Mouse (Mus musculus): ENCODE data around the gene Ccnjl. TPM values are rescaled to one million over a fixed set of nuclear protein-coding genes. Genes with fewer than 3 reads are reported as not detected.
A peak's percentile ranks its signal among the peaks of the same experiment; 100 is the strongest.

Gene Ccnjl
- polyA plus RNA-seq, 1 experiment from 2014 or later, result 19.5 TPM

GRCm38 (mm10) chr11:43539863-43540262, 11.3 kb downstream of the Ccnjl start:
- Histone ChIP-seq H3K9ac (ENCODE audit: low read length) (no peak overlapping the region), H3K36me3 (ENCODE audit: control insufficient read depth, insufficient read depth) (peaks cover 13% of the 10 kb centered on the region; the same call in 1 of the 2 replicates)

GRCm38 (mm10) chr11:43543711-43544466, 15.3 kb downstream of the Ccnjl start:
- H3K4me3 ChIP-seq (ENCODE audit: low read length), result no peak overlapping the region
- H3K27me3 ChIP-seq (ENCODE audit: control insufficient read depth, insufficient read depth, low read length), result no peaks in the 10 kb centered on the region
- H3K9me3 ChIP-seq (replicated peaks; ENCODE audit: control insufficient read depth, low read length), result no peaks in the 10 kb centered on the region
- ATAC-seq (replicated peaks; ENCODE audit: extremely low read depth, insufficient read depth, low FRiP score), result no peak
- 57% methylated on average over 15 of the region's 15 CpGs for WGBS
- H3K4me1 ChIP-seq (ENCODE audit: control insufficient read depth, insufficient read depth, low read length), result peaks cover 62% of the 10 kb centered on the region
- H3K36me3 ChIP-seq (ENCODE audit: control insufficient read depth, insufficient read depth), result peaks cover 3% of the 10 kb centered on the region; the same call in 1 of the 2 replicates
- H3K27ac ChIP-seq (ENCODE audit: low read length), result no peak overlapping the region
- H3K9ac ChIP-seq (ENCODE audit: low read length), result no peak overlapping the region
- no peak overlapping the region for H3K4me2 ChIP-seq (ENCODE audit: low read depth, low read length)

More at GRCm38 (mm10) chr11:43539863-43540262, 11.3 kb downstream of the Ccnjl start:
- Histone ChIP-seq H3K27me3 (ENCODE audit: control insufficient read depth, insufficient read depth, low read length) (no peaks in the 10 kb centered on the region), H3K4me2 (ENCODE audit: low read depth, low read length) (peak overlapping the region; percentile 15; the same call in 1 of the 2 replicates), H3K4me3 (ENCODE audit: low read length) (no peak overlapping the region), H3K27ac (ENCODE audit: low read length) (no peak overlapping the region), H3K9me3 (replicated peaks; ENCODE audit: control insufficient read depth, low read length) (no peaks in the 10 kb centered on the region), H3K4me1 (ENCODE audit: control insufficient read depth, insufficient read depth, low read length) (peaks cover 43% of the 10 kb centered on the region)
- no peak; the same call in 1 of the 2 replicates for ATAC-seq (replicated peaks; ENCODE audit: extremely low read depth, insufficient read depth, low FRiP score)
- WGBS, result 20% methylated on average over 6 of the region's 6 CpGs

GRCm38 (mm10) chr11:43544819-43545218, 16.2 kb downstream of the Ccnjl start:
- H3K9ac ChIP-seq (ENCODE audit: low read length), result 0 out of 2 replicates have a peak overlapping the region, but pooled peaks have one; percentile 9
- peaks cover 3% of the 10 kb centered on the region; the same call in 1 of the 2 replicates for H3K36me3 ChIP-seq (ENCODE audit: control insufficient read depth, insufficient read depth)
- H3K27me3 ChIP-seq (ENCODE audit: control insufficient read depth, insufficient read depth, low read length), result no peaks in the 10 kb centered on the region
- no peak overlapping the region for H3K4me3 ChIP-seq (ENCODE audit: low read length)
- no peaks in the 10 kb centered on the region for H3K9me3 ChIP-seq (replicated peaks; ENCODE audit: control insufficient read depth, low read length)
- H3K4me2 ChIP-seq (ENCODE audit: low read depth, low read length), result no peak overlapping the region
- H3K27ac ChIP-seq (ENCODE audit: low read length), result 0 out of 2 replicates have a peak overlapping the region, but pooled peaks have one; percentile 24
- WGBS, result 53% methylated on average over 7 of the region's 7 CpGs
- ATAC-seq (replicated peaks; ENCODE audit: extremely low read depth, insufficient read depth, low FRiP score), result no peak
- peaks cover 63% of the 10 kb centered on the region for H3K4me1 ChIP-seq (ENCODE audit: control insufficient read depth, insufficient read depth, low read length)

GRCm38 (mm10) chr11:43545873-43546475, 17.4 kb downstream of the Ccnjl start:
- Histone ChIP-seq H3K27ac (ENCODE audit: low read length) (no peak overlapping the region), H3K9me3 (replicated peaks; ENCODE audit: control insufficient read depth, low read length) (no peaks in the 10 kb centered on the region), H3K27me3 (ENCODE audit: control insufficient read depth, insufficient read depth, low read length) (no peaks in the 10 kb centered on the region), H3K36me3 (ENCODE audit: control insufficient read depth, insufficient read depth) (peaks cover 3% of the 10 kb centered on the region; the same call in 1 of the 2 replicates), H3K4me2 (ENCODE audit: low read depth, low read length) (no peak overlapping the region), H3K4me3 (ENCODE audit: low read length) (no peak overlapping the region), H3K9ac (ENCODE audit: low read length) (no peak overlapping the region), H3K4me1 (ENCODE audit: control insufficient read depth, insufficient read depth, low read length) (peaks cover 67% of the 10 kb centered on the region)
- no peak for ATAC-seq (replicated peaks; ENCODE audit: extremely low read depth, insufficient read depth, low FRiP score)
- WGBS, result 40% methylated on average over 16 of the region's 16 CpGs

GRCm38 (mm10) chr11:43546678-43547077, 18.1 kb downstream of the Ccnjl start:
- H3K4me3 ChIP-seq (ENCODE audit: low read length), result no peak overlapping the region
- no peaks in the 10 kb centered on the region for H3K27me3 ChIP-seq (ENCODE audit: control insufficient read depth, insufficient read depth, low read length)
- ATAC-seq (replicated peaks; ENCODE audit: extremely low read depth, insufficient read depth, low FRiP score), result no peak
- no peaks in the 10 kb centered on the region for H3K9me3 ChIP-seq (replicated peaks; ENCODE audit: control insufficient read depth, low read length)
- peaks cover 67% of the 10 kb centered on the region for H3K4me1 ChIP-seq (ENCODE audit: control insufficient read depth, insufficient read depth, low read length)
- H3K27ac ChIP-seq (ENCODE audit: low read length), result peak overlapping the region; percentile 52
- peaks cover 3% of the 10 kb centered on the region; the same call in 1 of the 2 replicates for H3K36me3 ChIP-seq (ENCODE audit: control insufficient read depth, insufficient read depth)
- H3K4me2 ChIP-seq (ENCODE audit: low read depth, low read length), result no peak overlapping the region
- H3K9ac ChIP-seq (ENCODE audit: low read length), result peak overlapping the region; percentile 22; the same call in 1 of the 2 replicates
- WGBS, result 70% methylated on average over 4 of the region's 4 CpGs

- peak overlapping the region; percentile 41 for H3K4me2 ChIP-seq (ENCODE audit: low read depth, low read length)
- H3K4me3 ChIP-seq (ENCODE audit: low read length), result no peak overlapping the region
- WGBS, result 19% methylated on average over 7 of the region's 7 CpGs
- H3K9ac ChIP-seq (ENCODE audit: low read length), result peak overlapping the region; percentile 58
- peak overlapping the region; percentile 95 for H3K27ac ChIP-seq (ENCODE audit: low read length)
- ATAC-seq (replicated peaks; ENCODE audit: extremely low read depth, insufficient read depth, low FRiP score), result peak; percentile 86
- H3K9me3 ChIP-seq (replicated peaks; ENCODE audit: control insufficient read depth, low read length), result no peaks in the 10 kb centered on the region
- peaks cover 64% of the 10 kb centered on the region for H3K4me1 ChIP-seq (ENCODE audit: control insufficient read depth, insufficient read depth, low read length)
- peaks cover 3% of the 10 kb centered on the region; the same call in 1 of the 2 replicates for H3K36me3 ChIP-seq (ENCODE audit: control insufficient read depth, insufficient read depth)
- no peaks in the 10 kb centered on the region for H3K27me3 ChIP-seq (ENCODE audit: control insufficient read depth, insufficient read depth, low read length)
Observed at GRCm38 (mm10) chr11:43548148-43548547, 19.6 kb downstream of the Ccnjl start.

- peak overlapping the region; percentile 58 for H3K9ac ChIP-seq (ENCODE audit: low read length)
- H3K4me2 ChIP-seq (ENCODE audit: low read depth, low read length), result peak overlapping the region; percentile 41
- ATAC-seq (replicated peaks; ENCODE audit: extremely low read depth, insufficient read depth, low FRiP score), result peak; percentile 63
- H3K27ac ChIP-seq (ENCODE audit: low read length), result peak overlapping the region; percentile 95
- 20% methylated on average over 12 of the region's 12 CpGs for WGBS
- peaks cover 3% of the 10 kb centered on the region; the same call in 1 of the 2 replicates for H3K36me3 ChIP-seq (ENCODE audit: control insufficient read depth, insufficient read depth)
- H3K4me3 ChIP-seq (ENCODE audit: low read length), result no peak overlapping the region
- peaks cover 57% of the 10 kb centered on the region for H3K4me1 ChIP-seq (ENCODE audit: control insufficient read depth, insufficient read depth, low read length)
- no peaks in the 10 kb centered on the region for H3K9me3 ChIP-seq (replicated peaks; ENCODE audit: control insufficient read depth, low read length)
- H3K27me3 ChIP-seq (ENCODE audit: control insufficient read depth, insufficient read depth, low read length), result no peaks in the 10 kb centered on the region
Observed at GRCm38 (mm10) chr11:43548657-43549435, 20.3 kb downstream of the Ccnjl start.

- Histone ChIP-seq H3K4me1 (ENCODE audit: control insufficient read depth, insufficient read depth, low read length) (peaks cover 57% of the 10 kb centered on the region), H3K9me3 (replicated peaks; ENCODE audit: control insufficient read depth, low read length) (no peaks in the 10 kb centered on the region), H3K27me3 (ENCODE audit: control insufficient read depth, insufficient read depth, low read length) (no peaks in the 10 kb centered on the region), H3K27ac (ENCODE audit: low read length) (peak overlapping the region; percentile 95), H3K9ac (ENCODE audit: low read length) (peak overlapping the region; percentile 58), H3K36me3 (ENCODE audit: control insufficient read depth, insufficient read depth) (peaks cover 3% of the 10 kb centered on the region; the same call in 1 of the 2 replicates), H3K4me3 (ENCODE audit: low read length) (no peak overlapping the region), H3K4me2 (ENCODE audit: low read depth, low read length) (0 out of 2 replicates have a peak overlapping the region, but pooled peaks have one; percentile 41)
- WGBS, result 25% methylated on average over 11 of the region's 11 CpGs
- ATAC-seq (replicated peaks; ENCODE audit: extremely low read depth, insufficient read depth, low FRiP score), result no peak
Observed at GRCm38 (mm10) chr11:43549701-43550100, 21.1 kb downstream of the Ccnjl start.
